Mouse (Mus musculus) ES-E14 (cell line): ENCODE data around the gene Prok1. TPM values are rescaled to one million over a fixed set of nuclear protein-coding genes. Genes with fewer than 3 reads are reported as not detected.

Experiments
- DNase-seq: peaks from one replicate; pipeline ENCODE4 v3.0.0-alpha.2; 2013; ENCODE audit warnings: low read depth, low spot score
- H3K27ac ChIP-seq: 2 replicates; pipeline ENCODE4 v1.5.1; 2012; ENCODE audit warnings: low read depth, mild to moderate bottlenecking, low read length, moderate library complexity, mixed read lengths; ENCODE audit not compliant: poor library complexity, insufficient read depth, severe bottlenecking
- H3K36me3 ChIP-seq: 2 replicates; pipeline ENCODE4 v1.6.1; 2012; ENCODE audit warnings: mild to moderate bottlenecking, low read length, moderate library complexity, mixed read lengths; ENCODE audit not compliant: control insufficient read depth, poor library complexity, insufficient read depth, severe bottlenecking
- H3K4me1 ChIP-seq, 2 experiments: fragments of 150-350 bp in 1 of 2; sonication (generic) in 1 of 2; 2 replicates each; pipeline ENCODE4 v1.6.1; 2012; ENCODE audit warnings: low read length in 2 of 2, mild to moderate bottlenecking in 1 of 2, mixed read lengths in 1 of 2; ENCODE audit not compliant: control insufficient read depth in 2 of 2, insufficient read depth in 2 of 2, poor library complexity in 1 of 2
- H3K4me3 ChIP-seq, 2 experiments: fragments of 150-350 bp in 1 of 2; sonication (generic) in 1 of 2; 2 replicates each; pipeline ENCODE4 v1.5.1; 2012; ENCODE audit warnings: low read length in 2 of 2, low read depth in 1 of 2, mild to moderate bottlenecking in 1 of 2, mixed read lengths in 1 of 2; ENCODE audit not compliant: insufficient read depth in 1 of 2, poor library complexity in 1 of 2, severe bottlenecking in 1 of 2
- H3K9ac ChIP-seq: 2 replicates; pipeline ENCODE4 v1.6.1; 2012; ENCODE audit warnings: low read depth, mild to moderate bottlenecking, low read length, mixed read lengths; ENCODE audit not compliant: poor library complexity, insufficient read depth, severe bottlenecking
- H3K9me3 ChIP-seq: fragments of 150-350 bp; sonication (generic); 2 replicates; pipeline ENCODE4 v1.6.1; 2012; ENCODE audit warnings: low read depth, mild to moderate bottlenecking, low read length; ENCODE audit not compliant: control insufficient read depth, insufficient read depth
- CHD2 ChIP-seq: IDR thresholded peaks from 2 replicates; pipeline ENCODE4 v1.6.1; 2014; ENCODE audit warnings: mild to moderate bottlenecking, low read depth, low read length, inconsistent platforms
- HCFC1 ChIP-seq: IDR thresholded peaks from 2 replicates; pipeline ENCODE4 v1.6.1; 2012; ENCODE audit warnings: low read length, inconsistent platforms, borderline replicate concordance; ENCODE audit not compliant: insufficient read depth
- MAFK ChIP-seq: IDR thresholded peaks from 2 replicates; pipeline ENCODE4 v1.6.1; 2014; ENCODE audit warnings: mild to moderate bottlenecking, low read depth, low read length, inconsistent platforms; ENCODE audit not compliant: insufficient read depth
- ZC3H11A ChIP-seq: IDR thresholded peaks from 2 replicates; pipeline ENCODE4 v1.6.1; 2012; ENCODE audit warnings: low read depth, mild to moderate bottlenecking, inconsistent platforms, low read length, borderline replicate concordance
- ZNF384 ChIP-seq: IDR thresholded peaks from 2 replicates; pipeline ENCODE4 v1.6.1; 2012; ENCODE audit warnings: low read depth, low read length, inconsistent platforms
- in situ Hi-C, 2 experiments: fragments of 600-800 bp; cut with MboI; formaldehyde crosslinking; loops; one replicate each; pipeline ENCODE4 v1.15.1; 2025; ENCODE audit warnings: low sequenced_read_pairs in 2 of 2, inconsistent platforms in 1 of 2; ENCODE audit not compliant: unreplicated experiment in 2 of 2
- total RNA-seq: library from RNA; depleted of rRNA; stranded (reverse); fragments of 300-350 nt; gene quantifications from 2 replicates; pipeline ENCODE4 v1.2.3, GENCODE M21; 2012

Prok1 gene
- total RNA-seq, 1 experiment: not detected

GRCm38 (mm10) chr3:107207625-107208253, 31.8 kb downstream of the Prok1 start:
- no peaks in the 10 kb centered on the region for H3K36me3 ChIP-seq

GRCm38 (mm10) chr3:107206490-107207150, 32.9 kb downstream of the Prok1 start:
- in situ Hi-C loops: no loop called here
- peak overlapping the region; percentile 43; the same call in 1 of the 2 replicates for H3K9ac ChIP-seq
- TF ChIP-seq MAFK: no peak
- TF ChIP-seq HCFC1: no peak
- TF ChIP-seq CHD2: no peak
- no peak for TF ChIP-seq ZC3H11A
- no peak for TF ChIP-seq ZNF384

More at GRCm38 (mm10) chr3:107207625-107208253, 31.8 kb downstream of the Prok1 start:
- Histone ChIP-seq H3K9me3 (no peaks in the 10 kb centered on the region), H3K9ac (no peak overlapping the region), H3K27ac (no peak overlapping the region), H3K4me3 (no peak overlapping the region), H3K4me1 (peaks cover 2 to 3% of the 10 kb centered on the region in 2 experiments; a peak in 1 of 4 replicates)
- TF ChIP-seq CHD2: no peak
- TF ChIP-seq ZNF384: no peak
- no peak for TF ChIP-seq HCFC1
- TF ChIP-seq ZC3H11A: no peak
- TF ChIP-seq MAFK: no peak
- in situ Hi-C loops: no loop called here
- DNase-seq: no peak

GRCm38 (mm10) chr3:107205994-107206393, 33.5 kb downstream of the Prok1 start:
- H3K4me3 ChIP-seq: no peak overlapping the region
- in situ Hi-C loops: no loop called here
- no peak overlapping the region for H3K9ac ChIP-seq
- peak; percentile 56 for DNase-seq
- peaks cover 2 to 3% of the 10 kb centered on the region in 2 experiments; a peak in 1 of 4 replicates for H3K4me1 ChIP-seq
- no peaks in the 10 kb centered on the region for H3K9me3 ChIP-seq
- no peak for TF ChIP-seq CHD2
- no peak for TF ChIP-seq MAFK
- TF ChIP-seq ZNF384: no peak
- TF ChIP-seq ZC3H11A: no peak
- no peak for TF ChIP-seq HCFC1
- no peak overlapping the region for H3K27ac ChIP-seq
- no peaks in the 10 kb centered on the region for H3K36me3 ChIP-seq

More at GRCm38 (mm10) chr3:107206490-107207150, 32.9 kb downstream of the Prok1 start:
- peaks cover 2 to 3% of the 10 kb centered on the region in 2 experiments; a peak in 1 of 4 replicates for H3K4me1 ChIP-seq
- H3K9me3 ChIP-seq: no peaks in the 10 kb centered on the region
- no peak overlapping the region for H3K4me3 ChIP-seq
- H3K27ac ChIP-seq: no peak overlapping the region
- no peaks in the 10 kb centered on the region for H3K36me3 ChIP-seq
- no peak for DNase-seq

- DNase-seq: no peak
- TF ChIP-seq HCFC1: no peak
- TF ChIP-seq ZC3H11A: no peak
- TF ChIP-seq ZNF384: no peak
- TF ChIP-seq CHD2: no peak
- no peak for TF ChIP-seq MAFK
- in situ Hi-C loops: no loop called here
- Histone ChIP-seq H3K9ac (no peak overlapping the region), H3K4me1 (peaks cover 2 to 3% of the 10 kb centered on the region in 2 experiments; a peak in 1 of 4 replicates), H3K27ac (no peak overlapping the region), H3K36me3 (no peaks in the 10 kb centered on the region), H3K4me3 (no peak overlapping the region), H3K9me3 (no peaks in the 10 kb centered on the region)
Observed at GRCm38 (mm10) chr3:107205170-107205569, 34.3 kb downstream of the Prok1 start.
